Mouse (Mus musculus) splenic B cell, adult 2 months (primary cell): ENCODE measurements around the gene Ap2a1.

Experiments used
- DNase-seq: peaks from one replicate; pipeline ENCODE4 v3.0.0-alpha.2; 2011; ENCODE audit warnings: low read depth, low spot score
- H3K27me3 ChIP-seq: 2 replicates; pipeline ENCODE4 v1.6.1; 2012; ENCODE audit warnings: mild to moderate bottlenecking, low read length, moderate library complexity, mixed read lengths; ENCODE audit not compliant: control insufficient read depth, poor library complexity, insufficient read depth, severe bottlenecking
- H3K36me3 ChIP-seq: 2 replicates; pipeline ENCODE4 v1.6.1; 2012; ENCODE audit warnings: mild to moderate bottlenecking, low read length, moderate library complexity, mixed read lengths; ENCODE audit not compliant: control insufficient read depth, poor library complexity, insufficient read depth, severe bottlenecking

Gene Ap2a1

GRCm38 (mm10) chr7:44857042-44857552, 72.2 kb downstream of the Ap2a1 start, which contains the start of gene Pnkp:
Gene Pnkp, plus strand, starts transcription at chr7:44857139.
- Histone ChIP-seq H3K27me3 (no peaks in the 10 kb centered on the region), H3K36me3 (no peaks in the 10 kb centered on the region)
- peak; percentile 84 for DNase-seq

- Histone ChIP-seq H3K27me3 (no peaks in the 10 kb centered on the region), H3K36me3 (no peaks in the 10 kb centered on the region)
- no peak for DNase-seq
These were observed 72.9 kb downstream of the Ap2a1 start for GRCm38 (mm10) chr7:44856265-44856916.

- Histone ChIP-seq H3K27me3 (no peaks in the 10 kb centered on the region), H3K36me3 (no peaks in the 10 kb centered on the region)
- no peak for DNase-seq
These were observed 74.3 kb downstream of the Ap2a1 start for GRCm38 (mm10) chr7:44855036-44855435.

GRCm38 (mm10) chr7:44854356-44855031, 74.8 kb downstream of the Ap2a1 start:
- no peaks in the 10 kb centered on the region for H3K36me3 ChIP-seq
- DNase-seq: peak; percentile 72

GRCm38 (mm10) chr7:44853596-44854355, 75.5 kb downstream of the Ap2a1 start:
- Histone ChIP-seq H3K36me3 (no peaks in the 10 kb centered on the region), H3K27me3 (no peaks in the 10 kb centered on the region)
- DNase-seq: no peak

More at GRCm38 (mm10) chr7:44854356-44855031, 74.8 kb downstream of the Ap2a1 start:
- H3K27me3 ChIP-seq: no peaks in the 10 kb centered on the region

- DNase-seq: no peak
- Histone ChIP-seq H3K27me3 (no peaks in the 10 kb centered on the region), H3K36me3 (no peaks in the 10 kb centered on the region)
These were observed 76.2 kb downstream of the Ap2a1 start for GRCm38 (mm10) chr7:44853065-44853464.

DNA sequence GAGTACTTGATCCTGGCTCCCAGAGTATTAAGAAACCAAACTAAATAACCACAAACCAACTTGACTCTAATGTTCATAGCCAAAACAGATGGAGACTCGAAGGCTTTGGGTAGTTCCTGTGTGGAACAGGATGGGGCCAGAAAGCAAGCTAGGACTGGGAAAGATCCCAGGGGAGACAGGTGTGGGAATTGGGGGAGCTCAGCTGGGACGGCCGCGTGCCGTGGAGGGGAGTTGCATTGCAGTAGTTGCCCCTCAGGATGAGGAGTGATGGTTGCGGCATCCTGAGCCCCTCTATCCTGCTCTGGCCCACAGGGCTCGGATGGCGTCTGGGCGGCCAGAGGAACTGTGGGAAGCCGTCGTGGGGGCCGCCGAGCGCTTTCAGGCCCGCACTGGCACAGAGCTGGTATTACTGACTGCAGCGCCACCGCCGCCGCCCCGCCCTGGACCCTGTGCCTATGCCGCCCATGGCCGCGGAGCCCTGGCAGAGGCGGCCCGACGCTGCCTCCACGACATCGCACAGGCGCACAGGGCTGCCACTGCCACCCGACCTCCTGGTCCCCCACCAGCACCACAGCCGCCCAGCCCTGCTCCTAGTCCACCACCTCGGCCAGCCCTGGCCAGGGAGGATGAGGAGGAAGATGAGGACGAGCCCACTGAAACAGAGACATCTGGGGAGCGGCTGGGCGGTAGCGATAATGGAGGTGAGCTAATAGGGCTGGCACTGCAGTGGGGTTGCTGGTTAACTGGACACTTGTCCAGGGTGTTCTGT, 76.9 kb downstream of the Ap2a1 start:
- no peaks in the 10 kb centered on the region for H3K27me3 ChIP-seq
- DNase-seq: no peak
- H3K36me3 ChIP-seq: no peaks in the 10 kb centered on the region

- H3K27me3 ChIP-seq: no peaks in the 10 kb centered on the region
- peaks cover under 1% of the 10 kb centered on the region; the same call in 1 of the 2 replicates for H3K36me3 ChIP-seq
- no peak for DNase-seq
These were observed 77.6 kb downstream of the Ap2a1 start for GRCm38 (mm10) chr7:44851625-44852234.

GRCm38 (mm10) chr7:44850789-44851624, 78.3 kb downstream of the Ap2a1 start:
- H3K36me3 ChIP-seq: peaks cover 6% of the 10 kb centered on the region; the same call in 1 of the 2 replicates
- DNase-seq: no peak
- H3K27me3 ChIP-seq: no peaks in the 10 kb centered on the region
